Mouse (Mus musculus) hindbrain, postnatal 0 days (tissue): ENCODE data around the gene Tnfaip8l2. TPM values are rescaled to one million over a fixed set of nuclear protein-coding genes. Genes with fewer than 3 reads are reported as not detected.
A peak's percentile ranks its signal among the peaks of the same experiment; 100 is the strongest.

Source experiments
- ATAC-seq: fragments of 200-750 bp; cut with Nextera tagmentation; 2 replicates; pipeline ENCODE4 v1.8.0; 2017; ENCODE audit warnings: mild to moderate bottlenecking, moderate TSS enrichment, moderate library complexity
- DNase-seq: peaks from one replicate; pipeline ENCODE4 v3.0.0-alpha.2; 2015; ENCODE audit warnings: low spot score
- H3K27ac ChIP-seq: fragments of 300-500 bp; sonication (generic); 2 replicates; pipeline ENCODE4 v1.5.1; 2014; ENCODE audit warnings: mild to moderate bottlenecking
- H3K27me3 ChIP-seq: fragments of 300-500 bp; sonication (generic); 2 replicates; pipeline ENCODE4 v1.6.1; 2014; ENCODE audit warnings: low read length, mixed read lengths; ENCODE audit not compliant: insufficient read depth
- H3K36me3 ChIP-seq: fragments of 300-500 bp; sonication (generic); 2 replicates; pipeline ENCODE4 v1.6.1; 2014; ENCODE audit warnings: low read length, mixed read lengths; ENCODE audit not compliant: insufficient read depth
- H3K4me1 ChIP-seq: fragments of 300-500 bp; sonication (generic); 2 replicates; pipeline ENCODE4 v1.6.1; 2014; ENCODE audit warnings: antibody characterized with exemption, low read length, mixed read lengths; ENCODE audit not compliant: insufficient read depth
- H3K4me2 ChIP-seq: fragments of 300-500 bp; sonication (generic); 2 replicates; pipeline ENCODE4 v1.6.1; 2014; ENCODE audit warnings: low read depth, mild to moderate bottlenecking, low read length, moderate library complexity, mixed read lengths
- H3K4me3 ChIP-seq: fragments of 300-500 bp; sonication (generic); 2 replicates; pipeline ENCODE4 v1.5.1; 2014; ENCODE audit warnings: low read length
- H3K9ac ChIP-seq: fragments of 300-500 bp; sonication (generic); replicated peaks from 2 replicates; pipeline ENCODE4 v1.6.1; 2014; ENCODE audit warnings: mild to moderate bottlenecking, low read length, moderate library complexity, mixed read lengths
- H3K9me3 ChIP-seq: fragments of 300-500 bp; sonication (generic); 2 replicates; pipeline ENCODE4 v1.6.1; 2016; ENCODE audit warnings: low read length, mixed read lengths
- CTCF ChIP-seq: IDR thresholded peaks from 2 replicates; pipeline ENCODE4 v1.5.1; 2016; ENCODE audit warnings: antibody characterized with exemption, control low read depth, low read depth
- WGBS: fragments of 180-500 bp; shearing (Covaris S2); extraction: QIAGEN DNeasy Blood & Tissue Kit; methylation state at CpG from one replicate; pipeline ENCODE4 v1.1.7; 2014; 5-methylcytosine and 5-hydroxymethylcytosine counted together
- polyA plus RNA-seq: library from polyadenylated mRNA; unstranded; fragments of >200 nt; fragmentation: Nextera tagmentation; extraction: Ambion mirVana; gene quantifications from 2 replicates; pipeline ENCODE4 v1.2.1, GENCODE M21; 2015
- total RNA-seq: library from RNA; depleted of rRNA; stranded (reverse); fragments of >200 nt; gene quantifications from 2 replicates; pipeline ENCODE4 v1.2.3, GENCODE M21; 2014

The Tnfaip8l2 gene
- total and polyA plus RNA-seq, 2 experiments from 2014 or later = 1.9 to 3.1 TPM

GRCm38 (mm10) chr3:95169996-95170395, 27.8 kb upstream of the Tnfaip8l2 start:
- H3K27me3 ChIP-seq = no peaks in the 10 kb centered on the region
- ATAC-seq = no peak
- DNase-seq = no peak
- no peak for TF ChIP-seq CTCF
- no peak overlapping the region for H3K27ac ChIP-seq
- no peak overlapping the region for H3K4me2 ChIP-seq
- WGBS = 87% methylated on average over 10 of the region's 10 CpGs
- H3K4me3 ChIP-seq = no peak overlapping the region
- peaks cover 59% of the 10 kb centered on the region for H3K36me3 ChIP-seq
- H3K4me1 ChIP-seq = no peaks in the 10 kb centered on the region
- H3K9ac ChIP-seq = no peak overlapping the region
- H3K9me3 ChIP-seq = no peaks in the 10 kb centered on the region

GRCm38 (mm10) chr3:95164840-95165239, 22.7 kb upstream of the Tnfaip8l2 start:
- DNase-seq = no peak
- Histone ChIP-seq H3K27ac (no peak overlapping the region), H3K4me3 (no peak overlapping the region), H3K9ac (no peak overlapping the region), H3K4me2 (no peak overlapping the region), H3K36me3 (peaks cover 34% of the 10 kb centered on the region), H3K4me1 (peaks cover 14% of the 10 kb centered on the region), H3K9me3 (no peaks in the 10 kb centered on the region), H3K27me3 (no peaks in the 10 kb centered on the region)
- 81% methylated on average over 5 of the region's 5 CpGs for WGBS
- TF ChIP-seq CTCF = no peak
- ATAC-seq = no peak

- H3K9ac ChIP-seq = no peak overlapping the region
- no peak overlapping the region for H3K4me3 ChIP-seq
- H3K4me2 ChIP-seq = peak overlapping the region; percentile 83; the same call in 1 of the 2 replicates
- no peaks in the 10 kb centered on the region for H3K9me3 ChIP-seq
- H3K27ac ChIP-seq = 0 out of 2 replicates have a peak overlapping the region, but pooled peaks have one; percentile 5
- DNase-seq = no peak
- no peaks in the 10 kb centered on the region for H3K27me3 ChIP-seq
- no peak for ATAC-seq
- no peak for TF ChIP-seq CTCF
- H3K36me3 ChIP-seq = peaks cover 27% of the 10 kb centered on the region
- 61% methylated on average over 3 of the region's 5 CpGs for WGBS
- peaks cover 14% of the 10 kb centered on the region for H3K4me1 ChIP-seq
Measured at GRCm38 (mm10) chr3:95164256-95164550, 22.0 kb upstream of the Tnfaip8l2 start.

- 0 out of 2 replicates have a peak overlapping the region, but pooled peaks have one; percentile 2 for H3K4me3 ChIP-seq
- peak overlapping the region; percentile 83 for H3K4me2 ChIP-seq
- peak overlapping the region; percentile 5; the same call in 1 of the 2 replicates for H3K27ac ChIP-seq
- 0 out of 2 replicates have a peak overlapping the region, but pooled peaks have one; percentile 37 for H3K9ac ChIP-seq
- no peaks in the 10 kb centered on the region for H3K27me3 ChIP-seq
- WGBS = 35% methylated on average over 11 of the region's 11 CpGs
- no peak for TF ChIP-seq CTCF
- peaks cover 22% of the 10 kb centered on the region for H3K36me3 ChIP-seq
- H3K9me3 ChIP-seq = no peaks in the 10 kb centered on the region
- H3K4me1 ChIP-seq = peaks cover 14% of the 10 kb centered on the region
- DNase-seq (peak; percentile 49), ATAC-seq (peak; percentile 11; the same call in 1 of the 2 replicates)
Measured at GRCm38 (mm10) chr3:95163419-95164255, 21.5 kb upstream of the Tnfaip8l2 start.

- H3K9me3 ChIP-seq = no peaks in the 10 kb centered on the region
Measured at GRCm38 (mm10) chr3:95162345-95162628, 20.1 kb upstream of the Tnfaip8l2 start.

GRCm38 (mm10) chr3:95161618-95162344, 19.6 kb upstream of the Tnfaip8l2 start:
- Histone ChIP-seq H3K4me2 (peak overlapping the region; percentile 83), H3K27ac (peak overlapping the region; percentile 68), H3K36me3 (peaks cover 4% of the 10 kb centered on the region; the same call in 1 of the 2 replicates), H3K4me3 (peak overlapping the region; percentile 93), H3K9me3 (no peaks in the 10 kb centered on the region), H3K4me1 (peaks cover 14% of the 10 kb centered on the region), H3K27me3 (no peaks in the 10 kb centered on the region), H3K9ac (peak overlapping the region; percentile 78)
- no peak for ATAC-seq
- peak; percentile 27 for DNase-seq
- no peak for TF ChIP-seq CTCF
- WGBS = 3% methylated on average over 9 of the region's 9 CpGs

More at GRCm38 (mm10) chr3:95162345-95162628, 20.1 kb upstream of the Tnfaip8l2 start:
- H3K27ac ChIP-seq = peak overlapping the region; percentile 68
- WGBS = 7% methylated on average over 2 of the region's 2 CpGs
- H3K27me3 ChIP-seq = no peaks in the 10 kb centered on the region
- peak overlapping the region; percentile 78 for H3K9ac ChIP-seq
- H3K4me1 ChIP-seq = peaks cover 14% of the 10 kb centered on the region
- no peak for ATAC-seq
- peak overlapping the region; percentile 93 for H3K4me3 ChIP-seq
- H3K36me3 ChIP-seq = peaks cover 8% of the 10 kb centered on the region; the same call in 1 of the 2 replicates
- TF ChIP-seq CTCF = no peak
- peak overlapping the region; percentile 83 for H3K4me2 ChIP-seq
- peak; percentile 39 for DNase-seq
